Mouse (Mus musculus) urinary bladder, adult 18-20 months (tissue): ENCODE results near the gene Papss1.

ENCODE experiments used
- DNase-seq, 2 experiments: peaks; one replicate each; pipeline ENCODE4 v3.0.0; 2022; ENCODE audit warnings: low spot score in 2 of 2, mixed read lengths in 2 of 2

Papss1 gene

GRCm38 (mm10) chr3:131631318-131631870 lies 66.8 kb downstream of the Papss1 start:
- no peak for DNase-seq

- no peak for DNase-seq
Observed at GRCm38 (mm10) chr3:131634091-131634490, 69.5 kb downstream of the Papss1 start.

GRCm38 (mm10) chr3:131636126-131636525 lies 71.6 kb downstream of the Papss1 start:
- DNase-seq = no peak

DNA sequence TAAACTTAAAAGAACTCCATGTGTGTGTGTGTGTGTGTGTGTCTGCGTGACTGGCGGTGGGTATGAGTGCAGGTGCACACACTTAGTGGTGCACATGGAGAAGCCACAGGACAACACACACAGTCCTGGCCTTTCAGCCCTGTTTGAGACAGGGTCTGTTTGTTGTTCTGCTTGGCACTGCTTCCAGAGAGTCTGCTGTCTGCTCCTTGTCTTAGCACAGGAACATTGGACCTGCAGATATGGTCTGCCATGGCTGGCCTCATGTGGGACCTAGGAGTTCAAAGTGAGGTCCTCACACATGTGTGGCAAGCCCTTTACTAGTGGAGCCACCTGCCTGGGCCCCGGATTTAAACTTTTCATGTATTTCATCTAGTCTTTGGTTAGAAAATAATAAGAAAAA lies 72.4 kb downstream of the Papss1 start:
- DNase-seq = no peak

GRCm38 (mm10) chr3:131637664-131638063 lies 73.1 kb downstream of the Papss1 start:
- no peak for DNase-seq

DNA sequence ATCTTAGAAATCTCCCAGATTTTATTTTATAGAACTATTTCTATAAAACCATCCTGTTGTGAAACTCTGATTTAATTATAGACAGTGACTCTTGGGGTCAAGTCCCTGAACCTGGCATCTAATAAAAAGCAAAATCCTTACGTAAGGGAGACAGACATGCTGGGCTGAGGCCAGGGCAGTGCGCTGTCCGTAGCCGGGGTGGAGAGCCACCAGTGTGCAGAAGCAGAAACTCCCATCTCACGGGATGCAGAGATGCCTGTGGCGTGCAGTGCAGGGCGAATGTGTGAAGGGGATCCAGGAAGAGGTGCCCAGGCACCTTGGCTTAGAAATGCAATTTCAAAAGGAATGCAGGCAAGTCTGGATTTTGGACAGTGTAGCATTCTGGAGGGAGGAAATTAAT lies 73.6 kb downstream of the Papss1 start:
- peak in 1 of 2 experiments; percentile 10 for DNase-seq

- no peak for DNase-seq
Observed at GRCm38 (mm10) chr3:131642681-131643292, 78.2 kb downstream of the Papss1 start.

DNA sequence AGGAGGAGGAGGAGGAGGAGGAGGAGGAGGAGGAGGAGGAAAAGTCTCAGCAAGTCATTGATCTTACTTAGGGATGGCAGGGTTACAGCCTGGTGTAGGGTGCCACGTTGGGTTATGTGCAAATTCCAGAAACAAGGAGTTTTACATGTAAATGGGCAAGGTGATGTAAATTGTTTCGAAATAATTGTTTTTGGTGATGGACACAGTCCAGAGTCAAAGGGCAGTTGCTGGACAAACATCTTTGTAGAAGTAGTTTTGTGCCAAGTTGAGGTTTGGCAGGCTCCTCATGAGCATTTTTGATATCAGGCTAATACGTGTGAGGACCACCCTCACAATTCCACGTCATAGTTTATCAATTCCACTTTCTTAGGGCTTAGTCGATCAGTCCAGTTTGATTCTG lies 80.6 kb downstream of the Papss1 start:
- DNase-seq = no peak

DNA sequence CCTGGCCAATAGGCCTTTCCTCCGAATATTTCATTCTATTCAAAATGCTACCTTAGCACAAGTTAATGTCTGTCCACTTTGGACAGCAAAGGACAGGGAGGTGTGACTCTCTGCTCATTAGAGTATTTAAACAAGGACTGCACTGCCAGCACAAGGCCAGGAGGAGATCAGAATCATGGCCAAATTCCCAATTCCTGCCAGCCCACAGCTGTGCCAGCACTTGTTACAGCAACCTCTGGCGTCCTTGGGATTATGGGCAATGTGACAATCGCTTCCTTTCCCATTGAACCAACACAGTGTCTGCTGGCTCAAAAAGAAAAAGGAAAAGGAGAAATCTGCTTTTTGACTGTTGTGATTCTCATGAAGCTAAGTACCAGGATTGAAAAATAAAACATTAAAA lies 89.8 kb downstream of the Papss1 start:
- no peak for DNase-seq

DNA sequence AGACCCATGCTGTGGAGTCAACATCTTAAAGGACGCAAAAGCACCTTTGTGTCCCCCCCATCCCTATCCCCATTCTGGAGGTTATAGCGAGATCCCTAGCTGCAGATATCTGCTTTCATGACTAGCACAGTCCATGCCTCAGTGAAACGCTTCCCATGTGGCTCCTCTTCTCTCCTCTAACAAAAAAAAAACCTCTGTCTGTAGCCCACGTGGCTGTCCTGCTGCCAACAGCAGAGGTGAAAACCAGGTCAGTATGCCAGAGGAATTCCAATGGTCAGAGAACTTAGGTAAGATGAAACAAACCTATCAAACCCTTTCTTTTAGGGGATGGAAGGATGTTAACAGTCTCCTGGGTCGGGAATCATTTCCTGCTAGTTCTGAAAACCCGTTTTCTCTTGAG lies 91.5 kb downstream of the Papss1 start:
- no peak for DNase-seq

DNA sequence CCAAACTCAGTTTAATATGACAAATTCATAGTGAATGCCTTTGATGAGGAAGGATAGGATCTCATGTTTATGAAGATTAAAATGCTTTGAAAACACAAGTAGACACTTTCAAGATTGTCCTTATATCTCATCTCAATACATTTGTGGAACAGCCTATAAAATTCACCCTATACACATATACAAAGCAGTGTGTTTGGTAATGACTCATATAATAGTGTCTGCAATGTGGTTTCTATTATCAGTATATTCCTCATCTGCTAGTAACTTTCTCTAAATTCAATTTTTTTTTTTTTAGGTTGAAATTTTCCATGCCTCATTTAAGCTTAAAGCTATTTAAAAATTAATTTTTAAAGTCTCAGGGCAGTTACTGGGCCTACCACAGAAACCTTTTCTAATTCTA lies 95.6 kb downstream of the Papss1 start:
- DNase-seq = no peak

GRCm38 (mm10) chr3:131660629-131661028 lies 96.1 kb downstream of the Papss1 start:
- no peak for DNase-seq

GRCm38 (mm10) chr3:131662589-131663148 lies 98.1 kb downstream of the Papss1 start:
- DNase-seq = no peak

DNA sequence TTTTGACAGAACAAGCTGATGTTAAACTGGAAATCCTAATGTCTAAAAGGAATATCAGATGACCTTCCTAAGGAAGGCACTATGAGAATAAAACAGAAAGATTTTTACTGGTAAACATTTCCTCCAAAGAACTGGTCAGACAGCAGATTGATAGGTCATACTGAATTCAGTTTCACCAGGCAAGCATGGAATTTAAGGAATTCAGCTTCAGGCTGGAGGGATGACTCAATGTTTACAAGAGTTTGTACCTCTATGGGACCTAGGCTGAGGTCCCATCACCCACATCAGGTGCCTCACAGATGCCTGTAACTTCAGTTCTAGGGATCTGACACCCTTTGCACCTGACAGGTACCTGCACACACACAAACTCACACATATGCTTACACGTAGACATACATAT lies 105.3 kb downstream of the Papss1 start:
- DNase-seq = no peak

GRCm38 (mm10) chr3:131686106-131686505 lies 121.5 kb downstream of the Papss1 start:
- no peak for DNase-seq

- no peak for DNase-seq
Observed at GRCm38 (mm10) chr3:131689949-131690348, 125.4 kb downstream of the Papss1 start.

DNA sequence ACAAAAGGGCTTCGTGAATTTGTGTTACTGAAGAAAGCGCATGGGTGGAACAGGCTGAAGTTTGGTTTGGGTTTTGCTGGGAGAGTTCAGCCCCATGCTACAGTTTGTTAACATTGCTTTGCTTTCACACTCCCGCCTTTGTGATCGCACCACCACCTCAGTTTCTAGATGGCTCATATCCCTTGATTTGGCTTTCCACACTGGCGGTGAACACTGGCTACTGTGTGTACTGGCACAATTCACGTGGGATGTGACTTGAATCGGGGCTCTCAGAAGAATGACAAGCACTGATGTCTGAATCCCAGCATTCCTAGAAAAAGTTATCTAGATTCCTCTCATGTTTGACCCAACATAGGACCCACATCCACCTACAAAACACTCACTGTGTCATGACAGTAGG lies 126.0 kb downstream of the Papss1 start:
- no peak for DNase-seq

GRCm38 (mm10) chr3:131691202-131691601 lies 126.6 kb downstream of the Papss1 start:
- no peak for DNase-seq
